Mouse (Mus musculus) bone marrow macrophage, adult 2 months (primary cell): ENCODE measurements at regions not wholly inside any gene's neighbourhood (a gene's known extent, or its start where the extent isn't known, plus 50 kb on each side); places are given as distances from the start of the nearest gene placed in this dataset.

Source experiments
- CTCF ChIP-seq: IDR thresholded peaks from 2 replicates; pipeline ENCODE4 v1.5.1; 2012; ENCODE audit warnings: low read depth, mild to moderate bottlenecking, low read length, moderate library complexity
- POLR2A ChIP-seq: IDR thresholded peaks from 2 replicates; pipeline ENCODE4 v1.6.1; 2012; ENCODE audit warnings: mild to moderate bottlenecking, low read depth, low read length, borderline replicate concordance

GRCm38 (mm10) chr13:107372666-107373065 lies 350.7 kb upstream of the Kif2a start:
- TF ChIP-seq CTCF (no peak), POLR2A (no peak)
